Mouse (Mus musculus): Measurements from ENCODE around the gene Rpl37.

Rpl37 gene

DNA sequence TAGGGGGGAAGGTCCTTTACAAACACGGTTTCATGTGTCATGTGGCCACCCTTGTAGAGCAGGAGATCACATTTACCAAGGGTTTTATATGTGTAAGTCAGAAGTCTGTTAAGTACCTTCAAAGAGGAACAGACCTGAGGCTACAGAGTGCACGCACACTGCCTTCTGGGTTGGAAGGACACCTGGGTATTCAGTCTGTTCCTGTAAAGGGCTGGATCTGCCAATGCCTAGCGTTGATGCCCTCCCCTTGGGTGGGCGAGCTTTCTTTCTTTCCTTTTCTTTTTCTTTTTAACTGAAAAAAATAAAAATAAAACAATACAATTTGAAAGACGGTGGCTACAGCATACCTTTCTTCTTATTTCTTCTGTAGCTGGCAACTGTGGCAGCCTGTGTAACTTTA is 38.6 kb downstream of the Rpl37 start:
- DNase-seq = no peak

DNA sequence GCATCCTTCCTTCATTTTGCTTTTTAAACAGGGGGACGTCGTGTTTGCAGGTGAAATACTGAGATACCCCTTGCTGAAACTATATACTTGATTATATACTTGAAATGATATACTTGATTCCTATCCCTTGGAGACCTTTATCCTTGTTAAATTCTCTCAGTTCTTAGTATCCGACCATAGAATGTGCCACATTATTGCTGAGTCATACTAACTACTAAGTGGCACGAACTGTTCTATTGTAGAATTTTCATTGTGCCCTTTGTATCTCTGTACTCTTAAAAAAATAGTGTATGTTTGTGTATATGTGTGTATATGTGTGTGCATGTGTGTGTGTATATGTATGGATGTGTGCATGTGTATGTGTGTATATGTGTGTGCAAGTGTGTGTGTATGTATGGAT is 39.9 kb downstream of the Rpl37 start:
- DNase-seq = no peak

DNA sequence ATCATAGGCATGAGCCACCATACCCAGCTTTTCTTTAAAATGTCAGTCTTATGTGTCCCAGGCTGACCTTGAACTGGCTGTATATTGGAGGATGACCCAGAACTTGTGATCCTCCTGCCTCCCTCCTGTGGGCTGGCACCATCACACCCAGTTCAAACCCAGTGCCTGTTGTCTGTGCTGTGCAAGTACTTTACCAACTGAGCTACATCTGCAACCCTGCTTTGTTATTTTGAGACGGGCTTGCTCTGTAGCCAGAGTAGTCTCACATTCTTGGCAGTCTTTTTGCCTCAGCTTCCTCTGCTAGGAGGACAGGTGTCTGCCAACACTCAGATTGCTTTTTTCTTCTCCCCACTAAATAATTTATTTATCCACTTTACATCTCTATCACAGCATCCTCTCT is 40.9 kb downstream of the Rpl37 start:
- no peak for DNase-seq

DNA sequence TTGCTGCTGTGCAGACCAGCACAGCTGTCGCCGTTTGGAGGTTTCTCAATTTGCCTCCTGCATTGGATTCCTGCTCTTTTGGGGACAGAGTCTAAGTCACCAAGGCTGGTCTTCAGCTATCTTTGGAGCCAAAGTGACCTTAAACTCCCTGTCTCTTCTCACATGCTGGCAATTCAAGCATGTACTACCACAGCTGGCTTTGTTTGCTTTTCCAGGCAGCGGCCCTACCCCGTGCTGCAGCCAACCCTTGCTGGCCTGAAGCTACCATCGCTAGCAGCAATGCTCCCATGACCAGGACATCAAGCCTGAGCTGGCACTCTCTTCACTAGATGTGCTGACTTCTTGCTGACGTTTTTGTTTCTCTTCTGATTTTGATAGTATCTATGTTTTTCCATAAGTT is 42.4 kb downstream of the Rpl37 start:
- DNase-seq = no peak

DNA sequence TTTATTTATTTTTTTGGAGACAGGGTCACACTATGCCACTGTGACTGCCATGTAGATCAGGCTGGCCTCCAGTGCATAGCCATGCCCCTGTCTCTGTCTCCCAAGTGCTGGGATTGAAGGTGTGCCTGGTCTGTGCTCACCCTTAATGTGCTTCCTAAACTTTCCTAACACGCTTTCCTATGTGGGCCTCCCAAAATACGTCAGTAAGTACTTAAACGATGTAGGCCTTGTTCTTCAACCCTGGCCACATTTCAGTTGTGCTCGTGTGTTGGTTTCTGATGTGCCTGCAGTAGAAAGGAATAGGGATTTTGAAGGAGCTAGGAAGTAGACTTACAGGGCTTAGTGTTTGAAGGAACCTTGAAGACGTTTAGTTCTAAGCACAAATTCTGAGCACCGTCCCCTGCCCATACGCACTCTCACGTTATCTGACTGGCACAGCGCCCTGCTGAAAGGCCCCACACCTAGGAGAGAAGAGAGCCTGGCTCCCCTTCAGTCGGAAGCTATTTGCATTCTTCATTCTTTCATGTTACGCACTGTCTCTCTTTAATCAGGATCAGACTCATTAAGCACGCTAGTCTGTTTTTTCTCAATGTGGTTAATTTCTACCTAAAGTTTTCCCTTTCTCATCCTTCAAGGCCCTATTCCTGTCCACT is 48.8 kb downstream of the Rpl37 start:
- DNase-seq = no peak
